Mouse (Mus musculus) liver, adult 2 months (tissue): ENCODE results near the gene Cited4. TPM values are rescaled to one million over a fixed set of nuclear protein-coding genes. Genes with fewer than 3 reads are reported as not detected.

Source experiments
- DNase-seq: peaks from one replicate; pipeline ENCODE4 v3.0.0-alpha.2; 2011; ENCODE audit warnings: low read depth, low spot score; ENCODE audit errors: extremely low read depth
- H3K27ac ChIP-seq: fragments of 200-500 bp; replicated peaks from 2 replicates; pipeline ENCODE4 v1.5.1; 2012; ENCODE audit warnings: low read depth, mild to moderate bottlenecking, control low read depth, inconsistent platforms, low read length; ENCODE audit not compliant: insufficient read depth
- H3K27me3 ChIP-seq: fragments of 200-500 bp; 2 replicates; pipeline ENCODE4 v1.6.1; 2012; ENCODE audit warnings: mild to moderate bottlenecking, moderate library complexity, low read length, inconsistent platforms; ENCODE audit not compliant: control insufficient read depth, insufficient read depth
- H3K36me3 ChIP-seq: fragments of 200-500 bp; 2 replicates; pipeline ENCODE4 v1.6.1; 2012; ENCODE audit warnings: low read length, inconsistent platforms; ENCODE audit not compliant: control insufficient read depth, insufficient read depth
- H3K4me1 ChIP-seq: fragments of 200-500 bp; 2 replicates; pipeline ENCODE4 v1.6.1; 2011; ENCODE audit warnings: low read length; ENCODE audit not compliant: control insufficient read depth, insufficient read depth
- H3K4me3 ChIP-seq: fragments of 200-500 bp; 2 replicates; pipeline ENCODE4 v1.5.1; 2011; ENCODE audit warnings: low read depth, mild to moderate bottlenecking, control low read depth, low read length, moderate library complexity; ENCODE audit not compliant: insufficient read depth
- H3K79me2 ChIP-seq: fragments of 200-500 bp; 2 replicates; pipeline ENCODE4 v1.6.1; 2012; ENCODE audit warnings: inconsistent platforms, mild to moderate bottlenecking, low read length, moderate library complexity; ENCODE audit not compliant: control insufficient read depth, insufficient read depth
- H3K9ac ChIP-seq: fragments of 200-500 bp; 2 replicates; pipeline ENCODE4 v1.6.1; 2012; ENCODE audit warnings: low read depth, mild to moderate bottlenecking, control low read depth, inconsistent platforms, low read length
- CTCF ChIP-seq: fragments of 200-500 bp; IDR thresholded peaks from 2 replicates; pipeline ENCODE4 v1.5.1; 2011; ENCODE audit warnings: low read depth, low read length, control low read depth
- POLR2A ChIP-seq: fragments of 200-500 bp; IDR thresholded peaks from 2 replicates; pipeline ENCODE4 v1.6.1; 2011; ENCODE audit warnings: low read length, control low read depth; ENCODE audit not compliant: insufficient read depth; ENCODE audit errors: extremely low read depth
- WGBS: fragments of 180-500 bp; shearing (Covaris S2); methylation state at CpG from one replicate; pipeline ENCODE4 v1.1.7; 2018; 5-methylcytosine and 5-hydroxymethylcytosine counted together
- polyA plus RNA-seq: library from polyadenylated mRNA; depleted of rRNA; stranded (reverse); fragments of >200 nt; gene quantifications from 2 replicates; pipeline ENCODE4 v1.2.3, GENCODE M21; 2012; rRNA removed
- total RNA-seq: library from RNA; depleted of rRNA; stranded (reverse); fragments of >200 nt; gene quantifications from 2 replicates; pipeline ENCODE4 v1.2.3, GENCODE M21; 2014; rRNA removed

Gene Cited4
- total RNA-seq (0.09 and 0.27 TPM in 2 replicates), polyA plus RNA-seq (0.93 and 1.2 TPM in 2 replicates)

- 2% methylated on average over 50 of the region's 50 CpGs for WGBS
- H3K4me1 ChIP-seq, result peaks cover 4% of the 10 kb centered on the region; the same call in 1 of the 2 replicates
- H3K27ac ChIP-seq, result no peak within 1 kb of the TSS
- peak; percentile 84 for TF ChIP-seq POLR2A
- no peak for TF ChIP-seq CTCF
- peak within 1 kb of the TSS; percentile 64 for H3K9ac ChIP-seq
- H3K36me3 ChIP-seq, result no peaks in the 10 kb centered on the region
- H3K27me3 ChIP-seq, result no peaks in the 10 kb centered on the region
- peak; percentile 90 for DNase-seq
- peak within 1 kb of the TSS; percentile 58 for H3K4me3 ChIP-seq
- no peaks in the 10 kb centered on the region for H3K79me2 ChIP-seq
Observed at GRCm38 (mm10) chr4:120666358-120667024, at the start of gene Cited4. Gene Cited4 (plus strand): TSS chr4:120666572.

DNA sequence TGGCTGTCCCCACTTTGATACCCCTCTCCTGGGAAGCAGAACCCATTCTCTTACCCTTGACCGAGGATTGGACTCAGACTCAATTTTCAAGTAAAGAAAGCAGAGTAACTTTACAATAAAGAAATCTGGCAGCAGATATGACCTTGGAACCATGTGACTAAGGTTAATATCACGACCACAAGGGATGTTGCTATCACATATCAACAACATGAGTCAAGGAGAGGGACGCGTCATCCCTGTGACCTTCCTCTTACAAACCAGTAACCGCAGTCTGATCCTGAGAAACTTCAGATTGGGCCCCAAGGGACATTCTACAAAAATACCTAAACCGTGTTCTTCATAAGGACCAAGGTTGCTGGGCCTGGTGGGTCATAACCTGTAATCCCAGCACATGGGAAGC, 38.6 kb upstream of the Cited4 start:
- 76% methylated on average over 6 of the region's 6 CpGs for WGBS
- Histone ChIP-seq H3K79me2 (no peaks in the 10 kb centered on the region), H3K36me3 (no peaks in the 10 kb centered on the region), H3K4me3 (no peak overlapping the region), H3K27ac (no peak overlapping the region), H3K4me1 (no peaks in the 10 kb centered on the region), H3K9ac (no peak overlapping the region), H3K27me3 (no peaks in the 10 kb centered on the region)
- no peak for DNase-seq
- no peak for TF ChIP-seq POLR2A
- TF ChIP-seq CTCF, result no peak

DNA sequence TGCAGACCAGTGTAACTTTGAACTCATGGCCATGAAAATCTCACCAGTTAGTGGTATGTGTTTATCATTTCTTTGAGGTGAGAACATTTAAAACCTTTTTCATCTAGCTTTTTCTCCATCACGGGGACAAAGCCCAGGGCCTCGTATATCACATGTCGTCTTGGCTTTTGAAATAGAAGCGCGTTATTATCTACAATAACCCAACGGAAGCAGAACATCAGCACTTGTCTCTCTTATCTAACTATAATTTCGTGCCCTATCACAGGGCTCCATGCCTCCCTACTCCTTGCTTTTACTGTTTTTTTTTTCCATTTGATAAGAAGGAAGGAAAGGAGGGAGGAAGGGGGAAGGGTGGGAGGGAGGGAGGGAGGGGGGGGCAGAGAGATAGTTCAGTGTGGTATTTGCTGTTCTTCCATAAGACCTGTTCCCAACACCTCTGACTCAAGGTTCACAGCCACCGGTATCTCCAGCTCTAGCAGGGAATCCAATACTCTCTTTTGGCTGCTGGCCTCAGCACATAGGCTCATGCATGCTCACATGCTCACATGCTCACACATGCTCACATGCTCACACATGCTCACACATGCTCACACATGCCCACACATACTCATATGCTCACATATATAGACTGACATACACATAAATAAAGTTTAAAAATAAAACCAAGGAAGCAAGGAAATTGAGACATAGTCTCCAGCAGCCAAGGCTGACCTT, 36.0 kb upstream of the Cited4 start:
- Histone ChIP-seq H3K27me3 (no peaks in the 10 kb centered on the region), H3K4me3 (no peak overlapping the region), H3K4me1 (no peaks in the 10 kb centered on the region), H3K27ac (no peak overlapping the region), H3K36me3 (no peaks in the 10 kb centered on the region), H3K79me2 (no peaks in the 10 kb centered on the region), H3K9ac (no peak overlapping the region)
- no peak for DNase-seq
- WGBS, result 71% methylated on average over 8 of the region's 8 CpGs
- TF ChIP-seq POLR2A (no peak), CTCF (no peak)

- Histone ChIP-seq H3K4me3 (no peak overlapping the region), H3K4me1 (no peaks in the 10 kb centered on the region)
- 84% methylated on average over 6 of the region's 6 CpGs for whole genome bisulfite sequencing
Observed at GRCm38 (mm10) chr4:120631828-120632227, 34.5 kb upstream of the Cited4 start.

DNA sequence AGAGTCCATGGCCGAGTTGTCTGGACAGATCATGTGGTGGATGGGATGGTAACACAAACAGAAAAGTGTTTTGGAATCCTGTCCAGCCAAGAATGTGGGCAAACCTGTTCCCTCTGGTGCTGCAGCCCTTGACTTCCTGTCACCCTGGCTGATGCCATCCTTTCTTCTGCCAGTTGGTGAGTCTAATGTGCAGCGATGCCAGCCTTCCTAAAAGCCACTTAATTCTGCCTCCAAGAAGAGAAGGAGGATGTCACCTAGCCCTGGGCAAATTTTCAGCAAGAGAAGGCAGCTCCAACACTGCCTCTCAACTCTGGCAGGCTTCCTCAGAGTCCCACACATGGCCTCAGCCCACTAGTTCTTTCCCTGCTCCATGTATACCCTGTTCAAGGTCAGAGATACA, 31.0 kb upstream of the Cited4 start:
- no peaks in the 10 kb centered on the region for H3K79me2 ChIP-seq
- no peaks in the 10 kb centered on the region for H3K4me1 ChIP-seq
- no peak for TF ChIP-seq POLR2A
- TF ChIP-seq CTCF, result no peak
- no peak overlapping the region for H3K9ac ChIP-seq
- no peaks in the 10 kb centered on the region for H3K36me3 ChIP-seq
- no peaks in the 10 kb centered on the region for H3K27me3 ChIP-seq
- no peak overlapping the region for H3K27ac ChIP-seq
- DNase-seq, result no peak
- no peak overlapping the region for H3K4me3 ChIP-seq
- WGBS, result 81% methylated on average over 2 of the region's 2 CpGs

More at GRCm38 (mm10) chr4:120631828-120632227, 34.5 kb upstream of the Cited4 start:
- H3K36me3 ChIP-seq, result no peaks in the 10 kb centered on the region
- H3K27me3 ChIP-seq, result no peaks in the 10 kb centered on the region
- no peak overlapping the region for H3K9ac ChIP-seq
- DNase-seq, result no peak
- H3K27ac ChIP-seq, result no peak overlapping the region
- H3K79me2 ChIP-seq, result no peaks in the 10 kb centered on the region
- TF ChIP-seq POLR2A (no peak), CTCF (no peak)

DNA sequence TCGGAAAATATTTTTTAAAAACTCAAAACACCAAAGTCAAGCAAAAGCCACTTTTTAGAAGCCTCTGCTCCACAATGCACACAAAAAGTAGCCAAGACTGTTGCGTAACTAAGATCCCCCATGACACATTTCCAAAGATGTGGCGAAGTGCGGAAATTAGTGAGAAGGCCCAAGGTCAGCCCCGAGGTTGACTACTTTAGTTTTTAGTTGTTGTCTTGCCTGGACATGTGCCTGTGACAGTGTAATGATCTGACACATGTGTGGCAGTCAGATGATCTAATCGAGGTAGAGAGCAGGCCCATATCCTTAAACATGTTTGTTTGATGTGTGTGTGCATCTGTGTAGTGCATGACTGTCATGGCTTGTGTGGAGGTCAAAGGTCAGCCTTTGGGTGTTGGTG, 24.4 kb upstream of the Cited4 start:
- no peak overlapping the region for H3K9ac ChIP-seq
- no peaks in the 10 kb centered on the region for H3K36me3 ChIP-seq
- no peaks in the 10 kb centered on the region for H3K79me2 ChIP-seq
- no peaks in the 10 kb centered on the region for H3K4me1 ChIP-seq
- H3K4me3 ChIP-seq, result no peak overlapping the region
- H3K27me3 ChIP-seq, result no peaks in the 10 kb centered on the region
- no peak overlapping the region for H3K27ac ChIP-seq
- no peak for DNase-seq
- WGBS, result 88% methylated on average over 6 of the region's 6 CpGs
- TF ChIP-seq CTCF (no peak), POLR2A (no peak)
